Mouse (Mus musculus): ENCODE data around the gene Stambpl1. TPM values are rescaled to one million over a fixed set of nuclear protein-coding genes. Genes with fewer than 3 reads are reported as not detected.

The Stambpl1 gene
- polyA plus RNA-seq, 1 experiment from 2014 or later = 10.3 TPM

DNA sequence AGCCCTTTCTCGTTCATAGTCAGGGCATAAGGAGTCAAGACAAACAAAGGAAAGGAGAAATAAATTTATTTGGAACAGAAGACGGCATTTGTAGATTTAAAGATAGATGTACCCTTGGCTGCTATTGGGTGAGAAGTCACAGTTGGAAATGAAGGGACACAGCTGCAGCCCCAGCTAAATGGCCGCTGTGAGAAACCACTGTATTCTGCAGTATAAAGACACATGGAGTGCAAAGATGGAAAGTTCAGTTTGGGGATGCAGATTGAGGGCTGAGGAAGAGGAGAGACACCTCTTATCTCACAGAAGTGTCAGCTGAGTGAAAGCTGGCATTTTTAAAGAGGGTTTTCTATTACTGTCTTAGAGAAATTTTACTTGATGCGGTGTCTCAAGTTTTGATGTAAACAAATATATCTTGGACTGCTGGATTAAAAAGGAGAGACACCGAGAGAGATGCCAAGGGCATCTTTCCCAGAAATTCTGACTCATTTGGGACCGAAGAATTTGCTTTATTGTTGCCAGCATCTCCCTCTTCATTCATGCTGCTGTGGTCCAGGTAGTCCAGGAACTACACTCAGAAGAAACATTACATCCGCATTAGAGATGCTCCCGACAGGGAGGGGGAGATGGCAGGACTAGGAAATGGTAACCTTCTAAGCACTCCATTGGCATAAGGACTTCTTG, 14.9 kb downstream of the Stambpl1 start:
- Histone ChIP-seq H3K27ac (ENCODE audit: low read depth) (no peak overlapping the region), H3K4me2 (ENCODE audit: low read depth, low read length) (no peak overlapping the region), H3K9ac (replicated peaks) (no peak overlapping the region), H3K27me3 (ENCODE audit: insufficient read depth, low read length) (no peaks in the 10 kb centered on the region), H3K9me3 (ENCODE audit: low read length) (no peaks in the 10 kb centered on the region), H3K4me3 (ENCODE audit: low read depth, low read length) (no peak overlapping the region), H3K36me3 (replicated peaks; ENCODE audit: insufficient read depth, low read length) (no peaks in the 10 kb centered on the region), H3K4me1 (ENCODE audit: insufficient read depth) (peaks cover 23% of the 10 kb centered on the region)
- ATAC-seq (no peak), DNase-seq (no peak)
- WGBS (ENCODE audit: insufficient replicate concordance) = 75% methylated on average over 8 of the region's 8 CpGs
- TF ChIP-seq EP300 (IDR thresholded peaks at IDR 0.05; ENCODE audit: low read depth) (no peak), CTCF (IDR thresholded peaks at IDR 0.05; ENCODE audit: low read depth) (no peak)

DNA sequence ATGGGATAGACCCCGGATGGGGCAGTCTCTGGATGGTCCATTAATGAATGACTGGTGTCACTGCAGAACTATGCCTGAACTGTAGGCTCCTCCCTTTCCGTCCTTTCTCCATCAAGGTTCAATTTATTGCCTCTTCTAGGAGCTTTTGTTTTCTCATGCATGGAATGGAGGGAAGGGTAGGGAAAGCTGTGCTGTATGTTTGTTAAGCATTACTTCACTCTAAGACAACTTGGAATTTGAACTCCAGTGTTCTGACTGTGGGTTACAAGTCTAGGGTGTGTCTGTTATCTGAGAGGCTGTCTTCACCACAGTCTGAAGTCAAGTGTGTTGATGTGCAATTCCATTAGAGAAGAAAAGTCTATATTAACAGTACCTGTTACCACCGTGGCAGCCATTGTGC, 17.0 kb downstream of the Stambpl1 start:
- no peak overlapping the region for H3K4me2 ChIP-seq (ENCODE audit: low read depth, low read length)
- H3K4me3 ChIP-seq (ENCODE audit: low read depth, low read length) = no peak overlapping the region
- no peaks in the 10 kb centered on the region for H3K36me3 ChIP-seq (replicated peaks; ENCODE audit: insufficient read depth, low read length)
- ATAC-seq (no peak), DNase-seq (no peak)
- TF ChIP-seq EP300 (IDR thresholded peaks at IDR 0.05; ENCODE audit: low read depth) = no peak
- no peak for TF ChIP-seq CTCF (IDR thresholded peaks at IDR 0.05; ENCODE audit: low read depth)
- no peak overlapping the region for H3K27ac ChIP-seq (ENCODE audit: low read depth)
- H3K27me3 ChIP-seq (ENCODE audit: insufficient read depth, low read length) = no peaks in the 10 kb centered on the region
- H3K9ac ChIP-seq (replicated peaks) = no peak overlapping the region
- 69% methylated on average over 3 of the region's 3 CpGs for WGBS (ENCODE audit: insufficient replicate concordance)
- H3K9me3 ChIP-seq (ENCODE audit: low read length) = no peaks in the 10 kb centered on the region
- peaks cover 28% of the 10 kb centered on the region for H3K4me1 ChIP-seq (ENCODE audit: insufficient read depth)

DNA sequence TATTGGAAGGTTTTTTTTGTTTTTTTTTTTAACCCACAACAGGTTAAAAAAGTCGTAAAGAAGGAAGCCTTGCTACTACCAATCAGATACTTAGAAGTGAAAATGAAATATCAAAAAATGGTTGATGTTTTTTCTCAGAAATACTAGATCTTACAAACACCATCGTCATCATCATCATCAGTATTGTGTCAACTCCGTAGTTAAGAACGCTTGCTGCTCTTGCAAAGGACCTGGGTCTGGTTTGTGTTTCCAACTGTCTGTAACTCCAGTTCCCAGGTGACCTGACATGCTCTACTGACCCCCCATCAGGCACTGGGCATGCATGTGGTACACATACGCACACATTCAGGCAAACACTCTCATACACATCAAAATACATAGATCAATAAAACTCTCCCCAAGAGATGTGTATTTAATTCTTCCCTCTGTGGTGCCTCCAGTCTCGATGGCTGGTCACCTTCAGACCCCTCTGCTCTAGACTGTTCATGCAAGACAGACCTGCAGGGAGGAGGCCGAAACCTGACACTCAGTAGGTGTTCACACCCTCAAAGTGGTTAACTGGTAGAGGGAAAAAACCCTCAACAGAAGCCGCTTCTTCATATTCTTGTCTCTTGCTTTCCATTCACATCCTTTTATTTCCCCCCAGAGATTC, 18.0 kb downstream of the Stambpl1 start:
- no peaks in the 10 kb centered on the region for H3K9me3 ChIP-seq (ENCODE audit: low read length)
- 80% methylated on average over 8 of the region's 8 CpGs for WGBS (ENCODE audit: insufficient replicate concordance)
- H3K4me3 ChIP-seq (ENCODE audit: low read depth, low read length) = no peak overlapping the region
- no peak for DNase-seq
- peaks cover 34% of the 10 kb centered on the region for H3K4me1 ChIP-seq (ENCODE audit: insufficient read depth)
- H3K27me3 ChIP-seq (ENCODE audit: insufficient read depth, low read length) = no peaks in the 10 kb centered on the region
- no peak for ATAC-seq
- H3K9ac ChIP-seq (replicated peaks) = no peak overlapping the region
- no peaks in the 10 kb centered on the region; the same call in 1 of the 2 replicates for H3K36me3 ChIP-seq (replicated peaks; ENCODE audit: insufficient read depth, low read length)
- no peak overlapping the region for H3K27ac ChIP-seq (ENCODE audit: low read depth)
- no peak overlapping the region for H3K4me2 ChIP-seq (ENCODE audit: low read depth, low read length)
- TF ChIP-seq CTCF (IDR thresholded peaks at IDR 0.05; ENCODE audit: low read depth) (no peak), EP300 (IDR thresholded peaks at IDR 0.05; ENCODE audit: low read depth) (no peak)

DNA sequence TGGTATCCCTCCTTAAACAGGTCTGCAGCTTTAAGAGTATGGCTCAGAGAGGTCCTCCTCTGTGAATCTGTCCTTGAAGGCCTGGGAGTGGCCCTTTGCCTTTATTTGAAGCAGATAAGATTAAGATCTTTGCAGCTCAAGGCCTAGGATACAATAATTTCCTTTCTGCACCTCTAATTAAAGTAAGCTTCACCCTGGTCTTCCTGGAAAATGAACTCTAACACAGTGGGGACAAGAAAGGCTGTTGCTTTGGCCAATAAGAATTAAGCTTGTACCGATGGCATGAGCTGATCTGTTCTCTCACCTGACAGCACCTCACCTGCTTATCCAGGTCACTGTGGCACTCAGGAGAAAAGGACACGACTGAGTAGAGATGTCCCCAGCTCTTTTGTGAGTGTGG, 18.8 kb downstream of the Stambpl1 start:
- TF ChIP-seq EP300 (IDR thresholded peaks at IDR 0.05; ENCODE audit: low read depth) = no peak
- TF ChIP-seq CTCF (IDR thresholded peaks at IDR 0.05; ENCODE audit: low read depth) = no peak
- ATAC-seq (no peak), DNase-seq (no peak)
- Histone ChIP-seq H3K4me1 (ENCODE audit: insufficient read depth) (peaks cover 36% of the 10 kb centered on the region), H3K4me3 (ENCODE audit: low read depth, low read length) (no peak overlapping the region), H3K9me3 (ENCODE audit: low read length) (no peaks in the 10 kb centered on the region), H3K36me3 (replicated peaks; ENCODE audit: insufficient read depth, low read length) (no peaks in the 10 kb centered on the region; the same call in 1 of the 2 replicates), H3K9ac (replicated peaks) (no peak overlapping the region), H3K4me2 (ENCODE audit: low read depth, low read length) (no peak overlapping the region), H3K27ac (ENCODE audit: low read depth) (no peak overlapping the region), H3K27me3 (ENCODE audit: insufficient read depth, low read length) (no peaks in the 10 kb centered on the region)
- WGBS (ENCODE audit: insufficient replicate concordance) = 58% methylated on average over 2 of the region's 2 CpGs

GRCm38 (mm10) chr19:34212489-34213250, 20.6 kb downstream of the Stambpl1 start:
- 62% methylated on average over 12 of the region's 12 CpGs for WGBS (ENCODE audit: insufficient replicate concordance)
- H3K9ac ChIP-seq (replicated peaks) = no peak overlapping the region

DNA sequence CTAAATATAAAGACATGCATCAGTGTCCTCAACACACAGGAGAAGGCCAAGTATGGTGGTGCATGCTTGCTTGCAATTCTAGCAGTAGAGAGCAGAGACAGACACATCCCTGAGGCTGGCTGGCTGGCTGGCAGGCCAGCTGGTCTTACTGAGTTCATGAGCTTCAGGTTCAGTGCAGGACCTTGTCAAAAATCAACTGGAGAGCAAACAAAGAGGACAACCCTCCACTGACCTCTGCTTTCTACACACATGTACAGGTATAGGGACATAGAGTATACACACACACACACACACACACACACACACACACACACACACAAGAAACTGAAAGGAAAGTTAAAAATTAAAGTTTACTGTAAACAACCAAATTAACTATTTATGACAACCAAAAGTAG, 21.2 kb downstream of the Stambpl1 start:
- peak; percentile 20 for DNase-seq
- H3K9ac ChIP-seq (replicated peaks) = no peak overlapping the region
- H3K36me3 ChIP-seq (replicated peaks; ENCODE audit: insufficient read depth, low read length) = no peaks in the 10 kb centered on the region; the same call in 1 of the 2 replicates
- no peaks in the 10 kb centered on the region for H3K27me3 ChIP-seq (ENCODE audit: insufficient read depth, low read length)
- ATAC-seq = peak; percentile 91
- H3K9me3 ChIP-seq (ENCODE audit: low read length) = no peaks in the 10 kb centered on the region
- peak overlapping the region; percentile 46 for H3K4me2 ChIP-seq (ENCODE audit: low read depth, low read length)
- H3K4me3 ChIP-seq (ENCODE audit: low read depth, low read length) = no peak overlapping the region
- H3K4me1 ChIP-seq (ENCODE audit: insufficient read depth) = peaks cover 38% of the 10 kb centered on the region
- TF ChIP-seq CTCF (IDR thresholded peaks at IDR 0.05; ENCODE audit: low read depth) (no peak), EP300 (IDR thresholded peaks at IDR 0.05; ENCODE audit: low read depth) (no peak)
- H3K27ac ChIP-seq (ENCODE audit: low read depth) = peak overlapping the region; percentile 87

More at GRCm38 (mm10) chr19:34212489-34213250, 20.6 kb downstream of the Stambpl1 start:
- Histone ChIP-seq H3K4me3 (ENCODE audit: low read depth, low read length) (no peak overlapping the region), H3K36me3 (replicated peaks; ENCODE audit: insufficient read depth, low read length) (no peaks in the 10 kb centered on the region; the same call in 1 of the 2 replicates), H3K27ac (ENCODE audit: low read depth) (peak overlapping the region; percentile 87), H3K9me3 (ENCODE audit: low read length) (no peaks in the 10 kb centered on the region), H3K4me1 (ENCODE audit: insufficient read depth) (peaks cover 38% of the 10 kb centered on the region), H3K27me3 (ENCODE audit: insufficient read depth, low read length) (no peaks in the 10 kb centered on the region), H3K4me2 (ENCODE audit: low read depth, low read length) (peak overlapping the region; percentile 46)
- ATAC-seq = peak; percentile 80
- DNase-seq = no peak
- no peak for TF ChIP-seq EP300 (IDR thresholded peaks at IDR 0.05; ENCODE audit: low read depth)
- no peak for TF ChIP-seq CTCF (IDR thresholded peaks at IDR 0.05; ENCODE audit: low read depth)
